Mouse (Mus musculus) heart, postnatal 0 days (tissue): ENCODE measurements around the gene Greb1. TPM values are rescaled to one million over a fixed set of nuclear protein-coding genes. Genes with fewer than 3 reads are reported as not detected.

Experiments
- ATAC-seq: fragments of 200-750 bp; cut with Nextera tagmentation; 2 replicates; pipeline ENCODE4 v1.8.0; 2017; ENCODE audit warnings: low read depth, moderate number of reproducible peaks, moderate library complexity; ENCODE audit not compliant: insufficient read depth
- DNase-seq: peaks from one replicate; pipeline ENCODE4 v3.0.0-alpha.2; 2016; ENCODE audit warnings: low spot score
- H3K27ac ChIP-seq: fragments of 300-500 bp; sonication (generic); 2 replicates; pipeline ENCODE4 v1.5.1; 2014; ENCODE audit warnings: low read depth, mild to moderate bottlenecking
- H3K27me3 ChIP-seq: fragments of 300-500 bp; sonication (generic); 2 replicates; pipeline ENCODE4 v1.6.1; 2014; ENCODE audit warnings: low read length, mixed read lengths; ENCODE audit not compliant: control insufficient read depth, insufficient read depth
- H3K36me3 ChIP-seq: fragments of 300-500 bp; sonication (generic); replicated peaks from 2 replicates; pipeline ENCODE4 v1.6.1; 2014; ENCODE audit warnings: low read length, mixed read lengths; ENCODE audit not compliant: control insufficient read depth, insufficient read depth
- H3K4me1 ChIP-seq: fragments of 300-500 bp; sonication (generic); 2 replicates; pipeline ENCODE4 v1.6.1; 2014; ENCODE audit warnings: antibody characterized with exemption; ENCODE audit not compliant: control insufficient read depth, insufficient read depth
- H3K4me2 ChIP-seq: fragments of 300-500 bp; sonication (generic); 2 replicates; pipeline ENCODE4 v1.6.1; 2014; ENCODE audit warnings: low read depth, mild to moderate bottlenecking, low read length, moderate library complexity
- H3K4me3 ChIP-seq: fragments of 300-500 bp; sonication (generic); 2 replicates; pipeline ENCODE4 v1.5.1; 2014; ENCODE audit warnings: low read depth, low read length
- H3K9ac ChIP-seq: fragments of 300-500 bp; sonication (generic); replicated peaks from 2 replicates; pipeline ENCODE4 v1.6.1; 2014; ENCODE audit warnings: low read depth, low read length, mixed read lengths
- H3K9me3 ChIP-seq: fragments of 300-500 bp; sonication (generic); replicated peaks from 2 replicates; pipeline ENCODE4 v1.6.1; 2016; ENCODE audit warnings: low read length; ENCODE audit not compliant: control insufficient read depth
- CTCF ChIP-seq: IDR thresholded peaks from 2 replicates; pipeline ENCODE4 v1.5.1; 2016; ENCODE audit warnings: antibody characterized with exemption, control low read depth, low read depth
- EP300 ChIP-seq: IDR thresholded peaks from 2 replicates; pipeline ENCODE4 v1.6.1; 2016; ENCODE audit warnings: antibody characterized with exemption, low read depth
- WGBS: fragments of 180-500 bp; shearing (Covaris S2); extraction: QIAGEN DNeasy Blood & Tissue Kit; methylation state at CpG from one replicate; pipeline ENCODE4 v1.1.7; 2014; 5-methylcytosine and 5-hydroxymethylcytosine counted together
- polyA plus RNA-seq: library from polyadenylated mRNA; unstranded; fragments of >200 nt; fragmentation: Nextera tagmentation; extraction: Ambion mirVana; gene quantifications from 2 replicates; pipeline ENCODE4 v1.2.1, GENCODE M21; 2015
- total RNA-seq: library from RNA; depleted of rRNA; stranded (reverse); fragments of >200 nt; gene quantifications from 2 replicates; pipeline ENCODE4 v1.2.3, GENCODE M21; 2014; ENCODE audit warnings: low replicate concordance

The Greb1 gene
- total and polyA plus RNA-seq, 2 experiments from 2014 or later = 0.11 to 0.15 TPM

GRCm38 (mm10) chr12:16639078-16639771 is 161.5 kb downstream of the Greb1 start:
- Histone ChIP-seq H3K36me3 (no peaks in the 10 kb centered on the region), H3K9ac (no peak overlapping the region), H3K4me1 (peaks cover 28% of the 10 kb centered on the region), H3K27ac (peak overlapping the region; percentile 78), H3K27me3 (no peaks in the 10 kb centered on the region), H3K4me3 (no peak overlapping the region), H3K9me3 (no peaks in the 10 kb centered on the region), H3K4me2 (no peak overlapping the region)
- no peak; the same call in 1 of the 2 replicates for TF ChIP-seq EP300
- TF ChIP-seq CTCF = peak; percentile 41
- ATAC-seq (peak; percentile 74), DNase-seq (peak; percentile 74)
- 32% methylated on average over 12 of the region's 12 CpGs for WGBS

- Histone ChIP-seq H3K4me2 (no peak overlapping the region), H3K27ac (no peak overlapping the region), H3K9ac (no peak overlapping the region), H3K27me3 (no peaks in the 10 kb centered on the region), H3K36me3 (no peaks in the 10 kb centered on the region), H3K9me3 (no peaks in the 10 kb centered on the region), H3K4me3 (no peak overlapping the region), H3K4me1 (peaks cover 15% of the 10 kb centered on the region; the same call in 1 of the 2 replicates)
- 71% methylated on average over 6 of the region's 6 CpGs for WGBS
- ATAC-seq (no peak), DNase-seq (no peak)
- TF ChIP-seq EP300 (no peak), CTCF (no peak)
These were observed 164.9 kb downstream of the Greb1 start for GRCm38 (mm10) chr12:16635816-16636215.

- WGBS = 54% methylated on average over 14 of the region's 14 CpGs
- Histone ChIP-seq H3K27ac (no peak overlapping the region), H3K36me3 (no peaks in the 10 kb centered on the region), H3K9ac (no peak overlapping the region), H3K4me3 (no peak overlapping the region), H3K9me3 (no peaks in the 10 kb centered on the region), H3K4me2 (no peak overlapping the region), H3K27me3 (no peaks in the 10 kb centered on the region), H3K4me1 (peaks cover 19% of the 10 kb centered on the region; the same call in 1 of the 2 replicates)
- peak; percentile 67 for TF ChIP-seq CTCF
- no peak for TF ChIP-seq EP300
- ATAC-seq (no peak), DNase-seq (no peak)
These were observed 166.4 kb downstream of the Greb1 start for GRCm38 (mm10) chr12:16634075-16634813.

GRCm38 (mm10) chr12:16633235-16633634 is 167.5 kb downstream of the Greb1 start:
- ATAC-seq (no peak), DNase-seq (peak; percentile 3)
- WGBS = 85% methylated on average over 6 of the region's 6 CpGs
- peaks cover 11% of the 10 kb centered on the region; the same call in 1 of the 2 replicates for H3K4me1 ChIP-seq
- TF ChIP-seq EP300 (no peak), CTCF (no peak)
- H3K27me3 ChIP-seq = no peaks in the 10 kb centered on the region
- H3K9ac ChIP-seq = no peak overlapping the region
- no peak overlapping the region for H3K27ac ChIP-seq
- no peaks in the 10 kb centered on the region for H3K9me3 ChIP-seq
- H3K36me3 ChIP-seq = no peaks in the 10 kb centered on the region
- H3K4me3 ChIP-seq = no peak overlapping the region
- no peak overlapping the region for H3K4me2 ChIP-seq

- TF ChIP-seq EP300 (no peak), CTCF (no peak)
- WGBS = 78% methylated on average over 2 of the region's 2 CpGs
- no peak overlapping the region for H3K27ac ChIP-seq
These were observed 169.3 kb downstream of the Greb1 start for GRCm38 (mm10) chr12:16631423-16631822.

More at GRCm38 (mm10) chr12:16631423-16631822, 169.3 kb downstream of the Greb1 start:
- H3K4me1 ChIP-seq = peaks cover 11% of the 10 kb centered on the region; the same call in 1 of the 2 replicates
- DNase-seq = no peak
- H3K9me3 ChIP-seq = no peaks in the 10 kb centered on the region
- H3K27me3 ChIP-seq = no peaks in the 10 kb centered on the region
- H3K4me3 ChIP-seq = no peak overlapping the region
- no peak overlapping the region for H3K9ac ChIP-seq
- no peak overlapping the region for H3K4me2 ChIP-seq
- no peak for ATAC-seq
- no peaks in the 10 kb centered on the region for H3K36me3 ChIP-seq
